Mouse (Mus musculus) brain, embryonic 14.5 days (tissue): Measurements from ENCODE around the gene Olfr895.

Experiments used
- CTCF ChIP-seq: fragments of 200-500 bp; IDR thresholded peaks from 2 replicates; pipeline ENCODE4 v1.5.1; 2012; ENCODE audit warnings: inconsistent platforms, mild to moderate bottlenecking, moderate library complexity, borderline replicate concordance; ENCODE audit not compliant: insufficient read depth, insufficient read length; ENCODE audit errors: extremely low read depth
- POLR2A ChIP-seq: fragments of 200-500 bp; IDR thresholded peaks from 2 replicates; pipeline ENCODE4 v1.6.1; 2012; ENCODE audit warnings: mild to moderate bottlenecking, inconsistent platforms, borderline replicate concordance; ENCODE audit not compliant: poor library complexity, insufficient read depth, insufficient read length, severe bottlenecking; ENCODE audit errors: extremely low read depth

DNA sequence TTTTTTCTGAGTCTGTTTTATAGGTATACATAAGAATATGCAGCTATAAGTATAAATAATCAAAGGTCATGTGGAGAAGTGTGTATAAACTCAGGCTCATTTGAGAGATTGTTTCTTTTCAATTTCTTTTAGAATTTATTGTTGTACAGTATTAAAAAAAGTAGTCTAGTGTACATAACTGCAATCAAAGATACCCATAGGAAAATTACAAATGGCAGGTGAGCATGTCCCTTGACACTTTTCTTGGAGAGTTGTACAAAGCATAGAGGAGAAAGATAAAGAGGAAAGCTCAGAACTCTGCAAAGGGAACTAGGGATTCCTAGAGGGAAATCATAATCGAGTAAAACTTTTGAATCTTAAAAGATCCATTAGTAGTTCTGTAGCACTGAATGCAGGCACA lies 23.2 kb downstream of the Olfr895 start, which contains the start of gene Olfr896-ps1:
- TF ChIP-seq POLR2A (no peak), CTCF (no peak)
